Mouse (Mus musculus) small intestine, adult 2 months (tissue): ENCODE measurements around the gene Lrriq1.

Experiments used
- CTCF ChIP-seq: fragments of 200-500 bp; IDR thresholded peaks from 2 replicates; pipeline ENCODE4 v1.5.1; 2012; ENCODE audit warnings: low read depth, mild to moderate bottlenecking, control low read depth, inconsistent platforms, low read length, moderate library complexity, mixed read lengths; ENCODE audit not compliant: insufficient replicate concordance, insufficient read length; ENCODE audit errors: extremely low read depth
- POLR2A ChIP-seq: fragments of 200-500 bp; IDR thresholded peaks from 2 replicates; pipeline ENCODE4 v1.6.1; 2012; ENCODE audit warnings: low read depth, mild to moderate bottlenecking, control low read depth, inconsistent platforms, low read length, moderate library complexity

DNA sequence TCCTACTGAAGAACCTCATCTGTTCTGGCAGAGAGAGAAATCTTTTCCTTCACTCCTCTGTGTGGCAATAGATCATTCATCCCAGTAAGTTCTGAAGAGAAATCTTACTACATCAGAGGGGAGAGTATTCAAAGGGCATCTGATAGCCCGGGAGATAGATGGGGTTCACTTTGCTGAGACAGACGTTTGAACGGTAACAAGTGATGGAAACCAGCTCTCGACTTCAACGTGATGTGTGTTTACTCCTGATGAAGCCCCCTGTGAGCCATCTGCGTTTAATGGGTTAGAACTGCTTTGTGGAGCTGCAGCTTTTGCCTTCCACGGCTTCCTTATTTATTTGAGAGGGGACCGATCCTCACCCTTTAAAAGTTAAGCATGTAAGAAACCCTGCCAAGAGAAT lies 235.2 kb downstream of the Lrriq1 start:
- no peak for TF ChIP-seq POLR2A
- TF ChIP-seq CTCF = no peak
